Mouse (Mus musculus): Measurements from ENCODE around the gene Atp5g1. TPM values are rescaled to one million over a fixed set of nuclear protein-coding genes. Genes with fewer than 3 reads are reported as not detected.
"Not testable (repeated sequence)": the region's sequence is repeated elsewhere in the genome, so short reads cannot be mapped to it uniquely, and the experiment has no call there.

The Atp5g1 gene
- polyA plus RNA-seq, 1 experiment = 650 TPM

GRCm38 (mm10) chr11:96115416-96115815, 39.9 kb upstream of the Atp5g1 start:
- no peak for DNase-seq
- H3K27me3 ChIP-seq (ENCODE audit: control insufficient read depth, insufficient read depth, low read length) = no peaks in the 10 kb centered on the region
- H3K4me1 ChIP-seq (replicated peaks; ENCODE audit: control insufficient read depth, insufficient read depth, low read length) = no peaks in the 10 kb centered on the region
- no peak overlapping the region for H3K4me3 ChIP-seq (ENCODE audit: control insufficient read depth, insufficient read depth, low read length)
- TF ChIP-seq CTCF (IDR thresholded peaks at IDR 0.05; ENCODE audit: borderline replicate concordance, control insufficient read depth, extremely low read depth, insufficient read depth, low read length, poor library complexity) = no peak
- WGBS = 91% methylated on average over 6 of the region's 6 CpGs
- no peaks in the 10 kb centered on the region for H3K36me3 ChIP-seq (ENCODE audit: control insufficient read depth, insufficient read depth, low read length)
- H3K27ac ChIP-seq (ENCODE audit: control insufficient read depth, insufficient read depth, low read length) = no peak overlapping the region

GRCm38 (mm10) chr11:96114077-96114476, 38.6 kb upstream of the Atp5g1 start:
- 72% methylated on average over 2 of the region's 2 CpGs for WGBS
- DNase-seq = no peak
- Histone ChIP-seq H3K4me1 (replicated peaks; ENCODE audit: control insufficient read depth, insufficient read depth, low read length) (no peaks in the 10 kb centered on the region), H3K4me3 (ENCODE audit: control insufficient read depth, insufficient read depth, low read length) (no peak overlapping the region), H3K36me3 (ENCODE audit: control insufficient read depth, insufficient read depth, low read length) (no peaks in the 10 kb centered on the region), H3K27me3 (ENCODE audit: control insufficient read depth, insufficient read depth, low read length) (no peaks in the 10 kb centered on the region), H3K27ac (ENCODE audit: control insufficient read depth, insufficient read depth, low read length) (no peak overlapping the region)
- TF ChIP-seq CTCF (IDR thresholded peaks at IDR 0.05; ENCODE audit: borderline replicate concordance, control insufficient read depth, extremely low read depth, insufficient read depth, low read length, poor library complexity) (no peak), POLR2A (IDR thresholded peaks at IDR 0.05; ENCODE audit: control insufficient read depth, extremely low read depth, insufficient read depth, low read length, poor library complexity) (no peak)

DNA sequence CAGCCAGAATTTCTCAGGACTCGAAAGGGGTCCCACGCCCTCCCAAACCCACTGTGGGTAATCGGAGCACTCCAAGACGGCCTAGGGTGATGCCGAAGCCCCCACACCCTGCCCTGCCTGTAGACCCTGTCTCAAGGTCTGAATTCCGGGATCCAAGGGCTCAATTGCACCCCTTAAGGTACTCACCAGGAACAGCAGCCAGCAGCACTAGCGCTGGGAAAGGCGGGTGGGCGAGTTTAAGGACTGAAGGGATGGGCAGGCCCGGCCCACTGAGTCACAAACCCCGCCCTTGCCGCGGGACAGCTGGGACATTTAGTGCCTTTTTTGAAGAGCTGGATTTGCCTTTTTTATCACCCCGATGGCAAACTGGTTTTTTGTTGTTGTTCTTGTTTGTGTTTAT, 36.3 kb upstream of the Atp5g1 start, which contains the start of gene Calcoco2:
TSS of gene Calcoco2 (minus strand) at position 214 of the 400 bp plus-strand sequence.
- H3K27ac ChIP-seq (ENCODE audit: control insufficient read depth, insufficient read depth, low read length) = no peak within 1 kb of the TSS
- H3K4me1 ChIP-seq (replicated peaks; ENCODE audit: control insufficient read depth, insufficient read depth, low read length) = no peaks in the 10 kb centered on the region
- no peak for DNase-seq
- TF ChIP-seq CTCF (IDR thresholded peaks at IDR 0.05; ENCODE audit: borderline replicate concordance, control insufficient read depth, extremely low read depth, insufficient read depth, low read length, poor library complexity) (no peak), POLR2A (IDR thresholded peaks at IDR 0.05; ENCODE audit: control insufficient read depth, extremely low read depth, insufficient read depth, low read length, poor library complexity) (no peak)
- 59% methylated on average over 14 of the region's 14 CpGs for WGBS
- H3K36me3 ChIP-seq (ENCODE audit: control insufficient read depth, insufficient read depth, low read length) = no peaks in the 10 kb centered on the region
- no peaks in the 10 kb centered on the region for H3K27me3 ChIP-seq (ENCODE audit: control insufficient read depth, insufficient read depth, low read length)
- H3K4me3 ChIP-seq (ENCODE audit: control insufficient read depth, insufficient read depth, low read length) = no peak within 1 kb of the TSS

GRCm38 (mm10) chr11:96110950-96111349, 35.5 kb upstream of the Atp5g1 start:
- H3K27ac ChIP-seq (ENCODE audit: control insufficient read depth, insufficient read depth, low read length); DNase-seq; H3K27me3 ChIP-seq (ENCODE audit: control insufficient read depth, insufficient read depth, low read length); H3K4me3 ChIP-seq (ENCODE audit: control insufficient read depth, insufficient read depth, low read length); H3K4me1 ChIP-seq (replicated peaks; ENCODE audit: control insufficient read depth, insufficient read depth, low read length); H3K36me3 ChIP-seq (ENCODE audit: control insufficient read depth, insufficient read depth, low read length): not testable (repeated sequence)
- WGBS = 67% methylated on average over 2 of the region's 2 CpGs

GRCm38 (mm10) chr11:96108376-96108775, 32.9 kb upstream of the Atp5g1 start:
- 40% methylated on average over 1 of the region's 1 CpGs for WGBS
- no peak overlapping the region for H3K27ac ChIP-seq (ENCODE audit: control insufficient read depth, insufficient read depth, low read length)
- no peak overlapping the region for H3K4me3 ChIP-seq (ENCODE audit: control insufficient read depth, insufficient read depth, low read length)
- no peaks in the 10 kb centered on the region for H3K27me3 ChIP-seq (ENCODE audit: control insufficient read depth, insufficient read depth, low read length)
- H3K4me1 ChIP-seq (replicated peaks; ENCODE audit: control insufficient read depth, insufficient read depth, low read length) = no peaks in the 10 kb centered on the region
- H3K36me3 ChIP-seq (ENCODE audit: control insufficient read depth, insufficient read depth, low read length) = no peaks in the 10 kb centered on the region
- no peak for TF ChIP-seq CTCF (IDR thresholded peaks at IDR 0.05; ENCODE audit: borderline replicate concordance, control insufficient read depth, extremely low read depth, insufficient read depth, low read length, poor library complexity)
- TF ChIP-seq POLR2A (IDR thresholded peaks at IDR 0.05; ENCODE audit: control insufficient read depth, extremely low read depth, insufficient read depth, low read length, poor library complexity) = no peak
- no peak for DNase-seq

- Histone ChIP-seq H3K27me3 (ENCODE audit: control insufficient read depth, insufficient read depth, low read length) (no peaks in the 10 kb centered on the region), H3K27ac (ENCODE audit: control insufficient read depth, insufficient read depth, low read length) (no peak overlapping the region; the same call in 1 of the 2 replicates), H3K4me3 (ENCODE audit: control insufficient read depth, insufficient read depth, low read length) (no peak overlapping the region), H3K36me3 (ENCODE audit: control insufficient read depth, insufficient read depth, low read length) (no peaks in the 10 kb centered on the region), H3K4me1 (replicated peaks; ENCODE audit: control insufficient read depth, insufficient read depth, low read length) (no peaks in the 10 kb centered on the region)
- DNase-seq = peak; percentile 35
- no peak for TF ChIP-seq POLR2A (IDR thresholded peaks at IDR 0.05; ENCODE audit: control insufficient read depth, extremely low read depth, insufficient read depth, low read length, poor library complexity)
- TF ChIP-seq CTCF (IDR thresholded peaks at IDR 0.05; ENCODE audit: borderline replicate concordance, control insufficient read depth, extremely low read depth, insufficient read depth, low read length, poor library complexity) = no peak
- 5% methylated on average over 3 of the region's 3 CpGs for WGBS
Measured at GRCm38 (mm10) chr11:96093361-96093760, 17.9 kb upstream of the Atp5g1 start.

GRCm38 (mm10) chr11:96092674-96093291, 17.3 kb upstream of the Atp5g1 start:
- no peak overlapping the region for H3K4me3 ChIP-seq (ENCODE audit: control insufficient read depth, insufficient read depth, low read length)
- TF ChIP-seq CTCF (IDR thresholded peaks at IDR 0.05; ENCODE audit: borderline replicate concordance, control insufficient read depth, extremely low read depth, insufficient read depth, low read length, poor library complexity) = no peak
- no peak for TF ChIP-seq POLR2A (IDR thresholded peaks at IDR 0.05; ENCODE audit: control insufficient read depth, extremely low read depth, insufficient read depth, low read length, poor library complexity)
- H3K36me3 ChIP-seq (ENCODE audit: control insufficient read depth, insufficient read depth, low read length) = no peaks in the 10 kb centered on the region
- H3K27me3 ChIP-seq (ENCODE audit: control insufficient read depth, insufficient read depth, low read length) = no peaks in the 10 kb centered on the region
- H3K4me1 ChIP-seq (replicated peaks; ENCODE audit: control insufficient read depth, insufficient read depth, low read length) = no peaks in the 10 kb centered on the region
- WGBS = 50% methylated on average over 7 of the region's 7 CpGs
- no peak for DNase-seq
- no peak overlapping the region for H3K27ac ChIP-seq (ENCODE audit: control insufficient read depth, insufficient read depth, low read length)
